Mouse (Mus musculus) heart, postnatal 4 days (tissue): ENCODE results near the gene Rsrc2. TPM values are rescaled to one million over a fixed set of nuclear protein-coding genes. Genes with fewer than 3 reads are reported as not detected.
"Not testable (repeated sequence)": the region's sequence is repeated elsewhere in the genome, so short reads cannot be mapped to it uniquely, and the experiment has no call there.

ENCODE experiments used
- DNase-seq: peaks from one replicate; pipeline ENCODE4 v3.0.0; 2021
- total RNA-seq, 2 experiments: library from RNA; stranded (reverse); gene quantifications; 2 replicates each; pipeline ENCODE4 v1.2.3; 2021

Gene Rsrc2
- total RNA-seq, result 10 to 100 TPM; 56.1 to 58.7 TPM

- DNase-seq, result peak; percentile 99
These were observed at the start of gene Rsrc2, which contains the start of gene Kntc1 for GRCm38 (mm10) chr5:123749065-123750064. Rsrc2 (minus strand) TSS chr5:123749414. Kntc1 (plus strand) TSS chr5:123749716.

GRCm38 (mm10) chr5:123793081-123793480 lies 43.9 kb upstream of the Rsrc2 start:
- DNase-seq, result no peak

GRCm38 (mm10) chr5:123788976-123789375 lies 39.8 kb upstream of the Rsrc2 start:
- DNase-seq, result no peak

GRCm38 (mm10) chr5:123781864-123782263 lies 32.6 kb upstream of the Rsrc2 start:
- DNase-seq, result no peak

- no peak for DNase-seq
These were observed 31.5 kb upstream of the Rsrc2 start for GRCm38 (mm10) chr5:123780716-123781115.

GRCm38 (mm10) chr5:123773441-123773840 lies 24.2 kb upstream of the Rsrc2 start:
- no peak for DNase-seq

DNA sequence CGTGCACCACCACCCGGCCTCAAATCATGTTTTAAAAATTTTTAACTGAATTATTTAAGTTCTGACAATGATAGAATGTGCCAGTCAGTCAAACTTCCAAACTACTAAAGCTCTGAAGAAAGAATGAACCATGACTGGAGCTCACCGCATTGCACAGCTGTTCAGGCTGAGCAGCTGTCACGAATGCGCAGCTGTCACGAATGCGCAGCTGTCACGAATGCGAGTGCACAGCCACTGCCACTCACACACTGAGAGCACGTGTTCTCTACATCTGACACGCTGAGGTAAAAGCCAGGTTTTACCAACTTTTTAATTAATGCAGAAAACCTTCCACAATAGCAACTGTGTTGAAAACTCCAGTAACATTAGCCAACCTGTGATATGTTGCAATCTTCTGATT lies 17.2 kb upstream of the Rsrc2 start:
- DNase-seq, result not testable (repeated sequence)

GRCm38 (mm10) chr5:123765506-123765905 lies 16.3 kb upstream of the Rsrc2 start:
- DNase-seq, result no peak

DNA sequence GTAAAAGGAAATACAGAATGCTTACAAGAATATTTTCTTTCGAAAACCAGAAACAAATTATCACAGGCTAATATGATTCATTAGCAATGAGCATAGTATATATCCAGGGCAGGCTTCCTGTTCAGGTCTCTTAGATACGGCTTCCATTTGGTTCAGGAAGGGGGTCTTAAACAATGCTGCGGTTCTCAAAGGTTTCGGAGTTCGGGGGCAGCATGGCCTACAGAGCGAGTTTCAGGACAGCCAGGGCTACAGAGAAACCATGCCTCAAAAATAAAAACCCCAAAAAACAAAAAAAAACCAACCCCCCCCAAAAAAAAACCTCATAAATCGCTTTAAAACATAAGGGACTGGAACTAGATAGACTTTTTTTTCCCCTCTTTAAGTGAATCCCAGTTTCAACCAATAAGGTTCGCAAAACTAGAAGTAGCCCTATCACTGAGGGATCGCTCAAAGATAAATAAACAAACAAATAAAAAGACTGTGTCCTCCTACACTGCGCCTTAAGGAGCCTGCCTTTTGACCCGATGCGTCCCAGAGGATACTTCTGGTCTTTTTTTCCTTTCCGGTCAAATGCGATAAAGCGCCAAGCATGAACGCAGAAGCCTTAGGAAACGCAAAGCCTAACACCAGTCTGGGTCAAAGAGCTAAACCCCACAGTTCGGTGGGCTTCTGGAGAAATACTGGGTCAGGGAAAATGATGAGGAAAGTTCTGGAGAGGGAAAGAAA lies 712 bp downstream of the Rsrc2 start:
- DNase-seq, result no peak

DNA sequence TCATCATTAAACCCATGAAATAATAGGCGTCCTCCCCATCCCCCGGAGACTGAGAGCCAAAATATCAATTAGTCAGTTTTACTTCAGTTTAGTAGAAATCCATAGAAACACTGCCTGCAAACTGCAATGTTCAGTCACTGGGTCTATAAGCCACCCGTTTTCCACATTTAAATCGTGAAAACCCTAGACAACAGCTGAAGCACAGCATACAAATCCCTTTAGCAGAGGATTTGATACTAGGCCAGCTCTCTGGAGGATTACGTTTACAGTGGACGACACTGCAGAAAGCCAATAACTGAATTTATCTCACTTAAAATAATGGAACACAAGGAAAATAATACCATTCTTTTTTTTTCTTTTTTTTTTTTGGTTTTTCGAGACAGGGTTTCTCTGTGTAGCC lies 1.6 kb downstream of the Rsrc2 start:
- DNase-seq, result no peak

DNA sequence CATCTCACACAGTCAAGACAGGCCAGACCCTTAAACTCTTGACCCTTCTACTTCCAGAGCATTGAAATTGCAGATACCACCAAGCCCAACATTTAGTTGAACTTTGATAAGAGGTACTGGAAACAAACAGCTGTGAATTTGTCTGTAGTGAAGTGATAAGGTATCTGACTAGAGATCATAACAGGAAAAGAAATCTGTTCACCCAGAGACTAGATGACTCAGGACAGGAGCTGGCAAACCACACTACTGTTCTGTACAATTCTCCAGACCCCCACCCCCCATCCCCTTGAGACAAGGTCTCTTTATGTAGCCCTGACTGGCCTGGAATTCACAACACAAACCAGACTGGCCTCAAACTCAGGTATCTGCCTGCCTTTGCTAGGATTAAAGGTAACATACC lies 3.0 kb downstream of the Rsrc2 start:
- no peak for DNase-seq

DNA sequence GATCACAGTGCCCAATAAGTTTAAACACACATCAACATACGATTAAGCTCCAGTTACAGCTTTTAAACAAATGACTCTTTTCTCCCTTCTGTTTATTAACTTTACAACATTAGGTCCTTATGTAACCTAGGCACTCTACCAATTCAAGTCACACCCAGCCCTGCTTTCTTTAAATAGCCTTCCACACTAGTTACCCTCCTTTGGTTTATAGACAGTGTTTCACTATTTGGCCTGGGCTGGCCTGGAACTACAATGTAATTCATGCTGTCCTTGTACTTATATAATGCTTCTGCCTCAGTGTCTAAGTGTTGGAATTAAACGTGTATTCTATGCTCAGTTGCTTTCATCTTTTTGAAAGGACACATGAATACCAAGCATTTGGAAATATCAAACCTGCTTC lies 4.9 kb downstream of the Rsrc2 start:
- no peak for DNase-seq

DNA sequence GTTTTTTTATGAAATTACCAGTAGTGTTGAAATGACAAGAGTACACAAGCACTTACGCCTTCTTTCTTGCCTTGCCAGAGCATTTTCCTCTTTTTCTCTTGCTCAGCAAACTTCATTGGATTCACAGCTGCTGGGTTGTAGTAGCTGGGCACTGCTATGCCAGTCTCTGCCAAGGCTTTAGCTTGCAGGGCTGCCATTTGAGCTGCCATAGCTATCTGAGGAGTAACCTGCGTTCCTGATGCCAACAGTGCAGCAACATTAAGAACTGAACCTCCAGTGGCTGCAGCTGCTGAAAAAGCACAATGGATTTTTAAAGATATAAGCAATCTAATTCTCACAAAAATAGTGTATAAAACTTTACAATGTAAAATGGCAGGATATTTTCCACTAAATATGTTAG lies 18.2 kb downstream of the Rsrc2 start:
- no peak for DNase-seq

- not testable (repeated sequence) for DNase-seq
These were observed 25.4 kb downstream of the Rsrc2 start for GRCm38 (mm10) chr5:123723816-123724215.

GRCm38 (mm10) chr5:123720328-123721311 lies 28.6 kb downstream of the Rsrc2 start, which contains the start of gene Zcchc8:
Zcchc8 (minus strand) TSS chr5:123721100.
- DNase-seq, result peak; percentile 96

- no peak for DNase-seq
These were observed 34.6 kb downstream of the Rsrc2 start for GRCm38 (mm10) chr5:123714622-123715021.

- DNase-seq, result no peak
These were observed 35.4 kb downstream of the Rsrc2 start for GRCm38 (mm10) chr5:123713782-123714181.

DNA sequence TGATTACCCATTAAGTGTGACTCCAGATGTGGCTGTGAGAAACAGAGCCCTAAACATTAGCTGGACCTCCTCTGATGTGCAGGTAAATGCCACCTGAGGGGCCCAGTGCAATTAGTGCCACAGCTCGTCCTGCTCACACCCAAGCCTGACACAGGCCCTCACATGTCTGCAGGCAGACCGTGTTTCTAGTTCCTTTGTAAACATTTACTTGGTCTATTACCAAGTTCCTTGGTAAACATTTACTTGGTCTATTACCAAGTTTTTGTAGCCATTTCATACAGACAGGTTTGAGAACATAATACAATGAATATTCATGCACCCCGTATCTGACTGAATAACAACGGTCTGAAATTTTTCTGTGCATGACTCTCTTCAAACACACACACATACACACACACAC lies 39.6 kb downstream of the Rsrc2 start:
- no peak for DNase-seq

- DNase-seq, result no peak
These were observed 40.6 kb downstream of the Rsrc2 start for GRCm38 (mm10) chr5:123708598-123708997.

DNA sequence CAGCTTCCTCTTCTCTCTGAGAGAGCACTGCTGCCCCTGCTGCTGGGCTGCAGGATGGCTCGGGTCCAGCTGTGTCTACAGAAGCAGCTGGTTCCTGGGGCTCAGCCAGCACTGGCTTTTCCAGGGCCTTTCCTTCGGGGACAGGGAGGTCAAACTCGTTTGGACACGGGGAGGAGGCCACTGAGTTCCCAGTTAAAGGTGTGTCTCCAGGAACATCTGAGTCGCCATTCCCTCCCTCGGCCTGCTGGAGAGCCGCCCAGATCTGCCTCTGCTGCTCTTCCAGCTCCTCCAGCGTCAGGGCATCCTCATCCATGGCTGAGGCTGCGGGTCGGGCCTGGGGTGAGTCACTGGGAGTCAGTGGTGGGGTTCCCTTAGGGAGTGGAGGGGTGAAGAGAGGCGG lies 48.6 kb downstream of the Rsrc2 start:
- DNase-seq, result peak; percentile 85

DNA sequence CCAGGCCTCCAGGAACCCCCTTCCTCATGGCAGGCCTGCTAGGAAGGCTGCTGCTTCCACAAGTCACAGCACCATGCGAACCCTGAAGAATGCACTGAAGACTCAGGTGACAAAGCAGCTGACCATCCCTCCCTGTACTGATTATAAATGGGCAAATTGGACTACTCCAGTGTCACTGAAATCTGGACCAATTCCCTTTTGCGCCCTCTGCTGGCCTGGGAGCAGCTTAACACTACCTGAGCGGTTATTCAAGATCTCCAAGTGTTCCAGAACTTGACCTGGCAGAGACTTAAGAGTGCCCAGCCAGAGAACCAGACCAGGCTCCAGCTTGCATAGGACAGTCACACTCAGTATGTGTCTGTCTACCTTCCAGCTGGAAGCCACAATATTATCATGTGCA lies 50.0 kb downstream of the Rsrc2 start:
- DNase-seq, result peak; percentile 86

- no peak for DNase-seq
These were observed 52.3 kb downstream of the Rsrc2 start for GRCm38 (mm10) chr5:123696961-123697360.
